Mouse (Mus musculus) gonadal fat pad, adult 2 months (tissue): ENCODE results near the gene Adra1d. TPM values are rescaled to one million over a fixed set of nuclear protein-coding genes. Genes with fewer than 3 reads are reported as not detected.

Source experiments
- DNase-seq: peaks from one replicate; pipeline ENCODE4 v3.0.0-alpha.2; 2012; ENCODE audit warnings: low read depth
- polyA plus RNA-seq: library from polyadenylated mRNA; depleted of rRNA; stranded (reverse); fragments of >200 nt; gene quantifications from 2 replicates; pipeline ENCODE4 v1.2.3, GENCODE M21; 2012

Gene Adra1d
- polyA plus RNA-seq, 1 experiment = 5.3 TPM

- DNase-seq = no peak
Measured at GRCm38 (mm10) chr2:131539780-131540179, 22.3 kb downstream of the Adra1d start.

- DNase-seq = no peak
Measured at GRCm38 (mm10) chr2:131538341-131538740, 23.7 kb downstream of the Adra1d start.

GRCm38 (mm10) chr2:131535168-131535567 is 26.9 kb downstream of the Adra1d start:
- no peak for DNase-seq

- peak; percentile 36 for DNase-seq
Measured at GRCm38 (mm10) chr2:131531271-131531670, 30.8 kb downstream of the Adra1d start.

- no peak for DNase-seq
Measured at GRCm38 (mm10) chr2:131530623-131531008, 31.5 kb downstream of the Adra1d start.

- DNase-seq = no peak
Measured at GRCm38 (mm10) chr2:131529898-131530622, 32.0 kb downstream of the Adra1d start.

- no peak for DNase-seq
Measured at GRCm38 (mm10) chr2:131527061-131527460, 35.0 kb downstream of the Adra1d start.

- DNase-seq = no peak
Measured at GRCm38 (mm10) chr2:131520743-131521142, 41.3 kb downstream of the Adra1d start.

GRCm38 (mm10) chr2:131518790-131519189 is 43.3 kb downstream of the Adra1d start:
- no peak for DNase-seq

- DNase-seq = no peak
Measured at GRCm38 (mm10) chr2:131517550-131517949, 44.5 kb downstream of the Adra1d start.

GRCm38 (mm10) chr2:131514055-131514621 is 47.9 kb downstream of the Adra1d start:
- no peak for DNase-seq

GRCm38 (mm10) chr2:131513477-131513876 is 48.6 kb downstream of the Adra1d start:
- DNase-seq = no peak

- DNase-seq = no peak
Measured at GRCm38 (mm10) chr2:131510531-131510930, 51.6 kb downstream of the Adra1d start.

- DNase-seq = peak; percentile 65
Measured at GRCm38 (mm10) chr2:131509671-131510313, 52.3 kb downstream of the Adra1d start.

- DNase-seq = no peak
Measured at GRCm38 (mm10) chr2:131508501-131508900, 53.6 kb downstream of the Adra1d start.

- no peak for DNase-seq
Measured at GRCm38 (mm10) chr2:131506358-131506757, 55.7 kb downstream of the Adra1d start.

GRCm38 (mm10) chr2:131505431-131505830 is 56.7 kb downstream of the Adra1d start:
- DNase-seq = no peak

GRCm38 (mm10) chr2:131502561-131502960 is 59.5 kb downstream of the Adra1d start:
- no peak for DNase-seq

GRCm38 (mm10) chr2:131501886-131502285 is 60.2 kb downstream of the Adra1d start:
- no peak for DNase-seq

- DNase-seq = no peak
Measured at GRCm38 (mm10) chr2:131499290-131499845, 62.7 kb downstream of the Adra1d start.

- DNase-seq = no peak
Measured at GRCm38 (mm10) chr2:131498219-131498618, 63.9 kb downstream of the Adra1d start.

GRCm38 (mm10) chr2:131497224-131497856 is 64.7 kb downstream of the Adra1d start:
- DNase-seq = no peak
